Mouse (Mus musculus): Measurements from ENCODE around the gene Cwc25.

Gene Cwc25

GRCm38 (mm10) chr11:97766154-97766881, at the start of gene Cwc25:
Cwc25 (minus strand) TSS chr11:97766556.
- peak; percentile 90 for DNase-seq (ENCODE audit: low spot score)

GRCm38 (mm10) chr11:97815736-97816135, 49.4 kb upstream of the Cwc25 start:
- DNase-seq (ENCODE audit: low spot score) = no peak

DNA sequence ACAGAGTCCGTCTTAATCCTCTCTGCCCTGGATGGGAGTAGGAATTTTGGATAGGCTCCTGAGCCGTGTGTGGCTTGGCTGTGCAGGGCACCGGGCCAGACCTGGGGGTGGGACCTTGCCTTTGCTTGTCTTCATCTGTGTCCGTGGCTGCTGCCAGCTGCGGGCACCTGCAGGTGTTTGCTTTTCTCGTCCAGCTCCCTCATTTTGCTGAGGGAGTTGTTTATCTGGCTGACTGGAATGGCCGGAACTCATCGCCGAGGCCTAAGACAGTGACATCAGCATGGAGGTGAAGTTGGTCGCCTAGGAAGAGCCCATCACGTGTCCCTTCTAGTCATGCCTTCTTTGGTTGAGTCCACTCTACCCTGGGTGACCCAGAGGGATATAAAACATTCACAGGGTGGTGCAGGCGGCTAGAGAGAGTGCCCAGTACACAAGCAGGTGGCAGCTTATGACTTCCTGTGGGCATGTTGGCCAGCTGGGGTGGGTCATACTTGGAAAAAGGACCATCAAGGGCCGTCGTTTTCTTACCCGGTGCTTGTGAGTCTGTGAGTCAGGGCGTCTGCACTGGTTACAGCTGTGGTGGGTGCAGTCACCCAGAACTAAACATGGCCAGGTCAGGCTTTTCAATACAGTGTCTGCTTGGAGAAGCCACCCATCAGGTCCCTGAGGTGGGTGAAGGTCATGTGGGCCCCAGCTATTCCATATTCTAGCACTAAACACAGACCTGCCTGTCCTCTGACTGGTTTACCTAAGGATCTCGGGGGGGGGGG, 47.6 kb upstream of the Cwc25 start:
- no peak for DNase-seq (ENCODE audit: low spot score)

- DNase-seq (ENCODE audit: low spot score) = no peak
These were observed 46.7 kb upstream of the Cwc25 start for GRCm38 (mm10) chr11:97813085-97813484.

GRCm38 (mm10) chr11:97812491-97812921, 46.1 kb upstream of the Cwc25 start:
- no peak for DNase-seq (ENCODE audit: low spot score)

DNA sequence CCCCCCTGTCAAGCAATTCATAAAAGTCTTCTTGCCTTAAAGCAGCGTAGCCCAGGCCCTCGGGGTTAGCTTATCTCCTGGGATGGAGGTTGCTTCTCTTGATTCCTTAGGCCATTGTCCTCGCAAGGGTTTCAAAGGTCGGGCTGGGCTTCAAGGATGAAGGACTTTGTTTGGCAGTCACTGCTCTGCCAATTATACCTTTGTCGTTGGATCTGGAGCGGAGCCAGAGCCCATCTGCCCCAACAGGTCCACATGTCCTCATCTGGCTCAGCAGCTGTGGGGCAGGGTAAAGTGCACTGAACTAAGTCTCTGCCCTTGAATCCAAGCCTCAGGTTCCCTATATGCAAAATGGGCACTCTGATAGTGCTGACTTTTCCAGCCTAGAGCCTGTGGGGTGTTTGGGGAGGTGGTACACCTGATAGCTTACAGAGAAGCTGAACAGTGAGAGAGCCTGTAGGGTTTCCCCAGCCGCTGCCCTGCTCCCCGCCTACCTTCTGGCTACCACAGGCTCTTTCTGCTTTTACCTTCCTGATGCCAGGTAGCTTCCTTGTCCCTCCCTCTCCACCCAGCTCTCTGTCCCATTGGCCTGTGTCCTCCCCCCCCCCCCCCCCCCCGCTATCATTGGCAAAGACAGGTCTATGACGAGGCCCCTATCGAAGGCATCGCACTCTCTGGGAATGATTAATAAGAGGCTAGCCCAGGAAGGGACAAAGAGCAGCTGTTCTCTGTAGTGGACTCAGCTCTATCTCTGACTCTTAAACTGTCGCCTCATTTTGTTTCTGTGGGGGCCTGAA, 45.4 kb upstream of the Cwc25 start:
- peak; percentile 24 for DNase-seq (ENCODE audit: low spot score)

- no peak for DNase-seq (ENCODE audit: low spot score)
These were observed 44.6 kb upstream of the Cwc25 start for GRCm38 (mm10) chr11:97810970-97811369.

DNA sequence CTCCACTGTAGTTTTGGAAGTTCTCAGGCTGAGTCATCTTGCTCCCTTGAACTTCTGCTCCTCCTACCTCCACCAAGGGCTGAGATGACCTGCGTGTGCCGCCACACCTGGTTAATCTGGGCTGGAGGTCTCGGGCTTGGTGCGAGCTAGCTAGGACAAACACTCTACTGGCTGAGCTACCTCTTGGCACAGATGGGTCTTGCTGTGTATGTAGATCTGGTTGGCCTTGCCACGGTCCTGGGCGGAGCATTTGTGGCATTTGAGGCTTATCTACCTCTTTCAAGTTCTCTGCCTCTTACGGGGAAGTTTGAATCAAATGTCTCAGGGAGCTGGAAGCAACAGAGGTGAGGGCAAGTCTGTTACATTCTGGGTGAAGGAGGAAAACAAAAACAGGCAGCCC, 44.0 kb upstream of the Cwc25 start:
- peak; percentile 29 for DNase-seq (ENCODE audit: low spot score)

GRCm38 (mm10) chr11:97809235-97810121, 43.1 kb upstream of the Cwc25 start:
- DNase-seq (ENCODE audit: low spot score) = peak; percentile 16

DNA sequence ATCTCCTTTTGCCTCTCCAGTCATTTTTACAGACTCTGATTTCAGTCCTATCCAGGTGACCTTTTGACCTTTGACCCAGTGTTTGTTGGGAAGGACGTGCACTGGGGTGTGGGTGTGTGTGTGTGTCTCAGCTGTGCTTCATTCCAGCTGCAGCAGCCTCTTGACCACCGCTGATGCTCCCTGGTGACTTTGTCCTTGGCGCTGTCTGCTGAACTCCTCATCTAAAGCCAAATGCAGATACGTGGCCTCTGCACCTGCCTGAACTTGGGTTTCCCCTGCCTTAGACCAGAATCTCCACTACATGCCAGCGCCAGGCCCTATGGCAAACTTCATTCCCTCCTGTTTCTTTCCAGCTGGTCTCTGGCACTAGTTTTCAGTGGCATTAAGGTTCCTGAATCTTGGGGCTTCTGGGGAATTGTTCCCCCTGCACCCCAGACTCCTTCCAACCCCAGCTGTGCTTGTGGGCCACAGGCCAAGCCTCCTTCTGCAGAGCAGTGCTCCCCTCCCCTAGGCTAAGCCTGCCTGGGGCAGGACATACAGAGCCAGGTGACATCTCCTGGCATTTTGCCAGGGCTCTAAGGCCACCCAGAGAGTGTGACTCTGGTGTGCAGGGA, 42.4 kb upstream of the Cwc25 start:
- peak; percentile 36 for DNase-seq (ENCODE audit: low spot score)

DNA sequence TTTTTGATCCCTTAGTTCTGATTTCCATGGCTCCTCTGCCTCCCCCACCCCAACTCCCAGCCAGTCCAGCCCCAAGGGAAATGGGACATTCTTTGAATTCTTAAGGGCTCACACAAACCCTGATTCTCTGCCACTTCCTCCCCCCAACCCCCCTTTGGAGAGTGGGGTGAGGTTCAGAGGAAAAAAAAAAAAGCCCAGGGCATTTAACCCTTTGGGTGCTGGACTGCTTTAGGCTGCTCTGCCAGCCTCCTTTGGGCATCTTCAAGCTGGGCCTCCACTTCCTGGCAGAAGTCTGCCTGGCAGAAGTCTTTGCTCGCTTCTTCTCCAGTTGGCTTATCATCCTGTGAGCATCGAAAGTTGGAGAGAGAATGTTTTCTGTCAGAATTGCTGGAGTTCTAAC, 41.7 kb upstream of the Cwc25 start:
- no peak for DNase-seq (ENCODE audit: low spot score)

GRCm38 (mm10) chr11:97807626-97808025, 41.3 kb upstream of the Cwc25 start:
- no peak for DNase-seq (ENCODE audit: low spot score)

DNA sequence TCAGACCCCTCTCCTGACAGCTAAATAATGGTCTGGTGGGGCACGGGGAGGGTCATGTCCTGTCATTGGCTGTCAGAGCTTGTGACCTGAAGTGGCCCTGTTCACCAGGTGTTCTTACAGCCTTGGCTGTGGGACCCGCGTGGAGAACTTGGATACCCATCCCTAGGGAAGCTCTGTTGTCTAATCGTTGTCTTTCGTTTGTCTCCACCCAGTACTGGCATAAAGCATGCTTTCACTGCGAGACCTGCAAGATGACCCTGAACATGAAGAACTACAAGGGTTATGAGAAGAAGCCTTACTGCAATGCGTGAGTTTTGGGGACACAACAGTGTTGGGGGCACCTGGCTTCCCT, 40.2 kb upstream of the Cwc25 start:
- no peak for DNase-seq (ENCODE audit: low spot score)

- DNase-seq (ENCODE audit: low spot score) = no peak
These were observed 39.6 kb upstream of the Cwc25 start for GRCm38 (mm10) chr11:97805662-97806612.

DNA sequence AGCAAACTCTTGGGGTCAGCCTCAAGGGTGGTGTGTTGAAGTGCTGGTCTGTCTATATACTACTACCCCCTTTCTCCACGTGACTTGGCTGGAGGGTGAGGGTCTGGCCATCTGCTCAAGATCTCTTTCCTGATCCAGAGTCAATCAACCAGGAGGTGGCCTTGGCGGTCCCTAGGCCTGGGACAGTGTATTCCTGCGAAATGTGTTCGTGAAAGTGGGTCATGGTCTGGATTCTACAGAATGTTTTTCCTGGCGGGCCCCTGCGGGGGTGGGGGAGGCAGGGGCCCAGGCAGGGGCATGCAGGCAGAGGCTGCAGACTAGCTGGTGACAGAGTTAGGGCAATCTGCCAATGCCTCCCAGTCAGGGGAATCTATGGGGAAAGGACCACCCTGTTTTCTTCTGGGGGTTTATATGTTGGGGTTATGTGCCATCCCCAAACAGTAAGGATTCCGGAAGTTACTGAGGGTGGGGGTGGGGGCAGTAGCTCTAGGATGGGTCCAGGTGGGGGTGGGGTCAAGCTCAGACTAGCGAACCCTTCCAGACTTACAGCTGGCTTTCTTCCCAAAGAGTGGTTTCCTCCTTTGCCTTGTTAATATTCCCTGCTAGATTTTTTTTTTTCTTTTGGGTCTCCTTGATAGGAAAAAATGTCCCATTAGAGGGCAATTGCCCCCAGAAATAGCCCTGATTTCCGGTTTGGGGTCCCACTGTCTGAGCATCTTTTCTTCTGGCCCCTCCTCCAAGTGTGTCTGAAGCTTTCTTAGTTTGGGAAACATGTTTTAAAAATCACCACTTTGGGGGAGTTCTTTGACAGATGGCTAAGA, 38.7 kb upstream of the Cwc25 start:
- no peak for DNase-seq (ENCODE audit: low spot score)

DNA sequence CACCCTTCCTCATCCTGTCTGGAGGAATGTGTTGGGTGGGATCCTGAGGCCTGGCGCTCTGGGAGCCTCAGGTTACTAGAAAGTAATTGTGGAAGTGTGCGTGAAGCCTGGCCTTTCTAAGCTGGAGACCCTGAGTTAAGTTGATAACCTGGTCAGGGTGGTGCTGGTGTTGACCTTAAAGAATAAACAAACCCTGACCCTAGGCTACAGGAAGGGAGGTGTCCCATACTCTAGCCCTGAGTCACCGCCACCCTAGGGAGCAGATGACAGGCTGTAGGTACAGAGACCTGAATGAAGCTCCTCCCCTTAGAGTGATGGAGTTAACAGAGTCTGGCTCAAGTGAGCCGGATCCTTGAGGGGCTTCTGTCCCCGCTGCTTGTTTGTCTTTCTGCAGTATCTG, 37.5 kb upstream of the Cwc25 start:
- DNase-seq (ENCODE audit: low spot score) = no peak

DNA sequence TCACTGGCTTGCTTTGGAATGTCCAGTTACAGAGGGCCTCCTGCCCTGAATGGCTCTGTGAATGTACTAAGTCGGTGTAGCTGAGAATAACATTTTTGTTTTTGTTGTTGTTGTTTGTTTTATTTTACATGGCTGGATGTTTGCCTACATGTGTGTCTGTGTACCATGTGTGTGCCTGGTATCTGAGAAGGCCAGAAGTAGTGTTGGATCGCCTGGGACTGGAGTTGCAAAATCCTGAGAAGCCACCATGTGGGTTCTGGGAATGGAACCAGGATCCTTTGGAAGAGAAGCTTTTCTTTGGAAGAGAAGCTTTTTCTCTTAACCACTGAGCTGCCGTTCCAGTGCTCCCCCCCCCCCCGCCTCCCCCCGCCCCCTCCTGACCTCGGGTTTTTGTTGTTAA, 36.1 kb upstream of the Cwc25 start:
- DNase-seq (ENCODE audit: low spot score) = no peak

DNA sequence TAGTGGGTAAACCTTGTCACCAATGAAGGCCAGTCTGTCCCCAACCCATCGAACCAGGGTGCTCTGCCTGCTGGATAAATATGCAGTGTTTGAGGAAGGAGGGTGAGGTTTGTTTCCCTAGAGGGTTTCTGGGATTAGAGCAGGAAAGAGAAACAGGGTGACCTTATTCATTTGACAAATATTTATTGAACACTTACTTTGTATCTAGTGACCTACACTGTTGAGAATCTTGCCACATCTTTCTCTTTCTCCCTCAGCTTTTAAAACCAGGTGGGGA, 35.8 kb upstream of the Cwc25 start:
- DNase-seq (ENCODE audit: low spot score) = no peak

GRCm38 (mm10) chr11:97801409-97802193, 35.2 kb upstream of the Cwc25 start:
- no peak for DNase-seq (ENCODE audit: low spot score)
